Mouse (Mus musculus) Patski (cell line): Measurements from ENCODE around the gene Sspo. TPM values are rescaled to one million over a fixed set of nuclear protein-coding genes. Genes with fewer than 3 reads are reported as not detected.

Experiments
- ATAC-seq: fragments of 100-300 bp; one replicate; pipeline ENCODE4 v1.8.0; 2021
- CTCF ChIA-PET: fragments of 350-600 bp; sonication (Branson Sonifier 250); formaldehyde crosslinking; loops from one replicate; lab custom pipeline; 2022; ENCODE audit warnings: inconsistent platforms; lab: Charles Lee
- POLR2A ChIA-PET: fragments of 350-600 bp; sonication (Branson Sonifier 250); formaldehyde crosslinking; loops from one replicate; lab custom pipeline; 2022; ENCODE audit warnings: antibody characterized with exemption, inconsistent platforms; lab: Charles Lee
- DNase-seq: peaks from one replicate; pipeline ENCODE4 v3.0.0-alpha.2; 2011; ENCODE audit warnings: low read depth, low spot score
- H3K27me3 ChIP-seq: fragments of 371-371 bp; one replicate; pipeline ENCODE4 v1.5.1; 2021
- CTCF ChIP-seq: fragments of 100-300 bp; IDR thresholded peaks from one replicate; pipeline ENCODE4 v1.5.1; 2021
- in situ Hi-C: fragments of 300-500 bp; cut with MboI; formaldehyde crosslinking; loops from 3 replicates; pipeline ENCODE4 v1.11.1; 2018; ENCODE audit warnings: low pct_unique_long_range_greater_than_20kb, mixed read lengths
- polyA plus RNA-seq: library from polyadenylated mRNA; unstranded; gene quantifications from one replicate; pipeline ENCODE4 v1.2.3, GENCODE M21; 2021

Gene Sspo
- polyA plus RNA-seq, 1 experiment from 2014 or later, result 0.05 TPM

DNA sequence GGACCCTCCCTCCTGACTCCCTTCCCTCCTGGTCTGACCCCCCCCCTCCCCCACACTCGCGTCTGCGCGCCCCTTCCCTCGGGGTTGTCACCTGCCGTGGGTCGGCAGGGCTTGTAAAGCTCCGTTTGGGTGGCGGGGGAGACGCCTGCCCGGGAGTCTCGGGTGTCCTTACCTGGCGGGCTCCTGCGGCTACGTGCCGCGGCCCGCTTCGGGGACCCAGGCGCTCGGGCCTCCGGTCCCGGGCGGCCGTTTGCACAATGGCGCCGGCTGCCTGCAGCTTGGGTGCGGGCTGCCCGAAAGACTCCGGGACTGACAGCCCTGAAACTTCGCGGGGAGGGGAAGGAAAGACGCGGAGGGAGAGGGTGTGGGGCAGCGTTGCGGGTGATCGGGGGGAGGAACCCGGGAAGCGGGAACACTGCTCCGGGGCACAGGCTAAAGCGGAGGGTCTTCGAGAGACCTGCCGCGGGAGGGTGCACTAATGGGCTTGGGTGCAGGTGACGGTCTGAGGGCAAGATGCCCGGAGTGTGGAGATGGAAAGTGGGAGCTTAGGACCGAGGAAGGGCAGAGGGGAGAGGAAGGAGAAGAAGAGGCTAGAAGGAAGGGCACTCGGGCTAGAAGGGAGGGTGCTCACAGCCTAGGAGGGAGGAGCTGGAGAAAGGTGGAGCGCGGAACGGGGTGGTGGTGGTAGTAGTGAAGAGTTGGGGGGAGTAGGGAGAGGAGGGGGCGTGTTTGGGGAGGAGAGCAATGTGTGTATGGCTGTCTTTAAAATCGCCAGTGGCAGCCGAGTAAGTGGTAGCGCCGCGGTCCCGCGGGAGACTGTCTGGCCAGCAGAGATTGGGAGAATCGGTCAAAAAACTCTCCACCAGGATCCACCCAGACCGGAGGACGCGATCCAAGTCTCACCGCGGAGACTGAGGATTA lies 2.6 kb upstream of the Sspo start, which contains the start of gene Zfp467:
Gene Zfp467, minus strand, starts transcription at position 645 of the 921 bp plus-strand sequence.
- in situ Hi-C loops, result no loop called here
- ATAC-seq, result no peak
- TF ChIP-seq CTCF, result no peak

DNA sequence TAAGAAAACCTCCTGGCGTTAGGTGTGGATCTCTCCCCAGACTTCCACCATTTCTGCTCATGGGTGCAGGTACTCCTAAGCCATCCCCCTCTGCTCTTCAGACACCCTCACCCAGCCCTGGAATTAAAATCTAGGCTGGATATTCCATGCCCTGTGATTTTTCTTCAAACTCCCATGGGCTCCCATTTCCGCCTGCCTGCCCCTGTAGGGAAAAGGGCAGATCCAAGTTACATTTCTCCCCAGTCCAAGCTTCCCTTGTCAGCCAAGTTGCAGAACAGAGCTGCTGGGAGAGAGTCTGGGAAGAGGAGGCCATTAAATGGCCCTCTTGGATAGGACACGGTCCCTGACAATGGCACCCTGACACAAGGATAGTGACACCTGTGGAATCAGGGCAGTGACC lies 1.8 kb upstream of the Sspo start:
- in situ Hi-C loops, result no loop called here
- ChIA-PET POLR2A (interaction anchor here (0.7 to 2.7 kb wide), 3 partner anchors 24 to 58 kb away, joined by 3 to 13 read pairs (median 3); partner anchors contain the start of gene Krba1), CTCF (no interaction called here)
- no peaks in the 10 kb centered on the region for H3K27me3 ChIP-seq
- DNase-seq (no peak), ATAC-seq (no peak)
- no peak for TF ChIP-seq CTCF

More for the DNA sequence above, 2.6 kb upstream of the Sspo start, which contains the start of gene Zfp467:
- ChIA-PET POLR2A (interaction anchor here (0.6 to 2.7 kb wide), 5 partner anchors 18 to 86 kb away, joined by 3 to 13 read pairs (median 3); partner anchors contain the start of gene Krba1), CTCF (interaction anchor here (1.3 kb wide), 1 partner anchor 32 kb away, joined by 4 read pairs; no protein-coding TSS in a partner anchor)
- no peaks in the 10 kb centered on the region for H3K27me3 ChIP-seq
- DNase-seq, result no peak

DNA sequence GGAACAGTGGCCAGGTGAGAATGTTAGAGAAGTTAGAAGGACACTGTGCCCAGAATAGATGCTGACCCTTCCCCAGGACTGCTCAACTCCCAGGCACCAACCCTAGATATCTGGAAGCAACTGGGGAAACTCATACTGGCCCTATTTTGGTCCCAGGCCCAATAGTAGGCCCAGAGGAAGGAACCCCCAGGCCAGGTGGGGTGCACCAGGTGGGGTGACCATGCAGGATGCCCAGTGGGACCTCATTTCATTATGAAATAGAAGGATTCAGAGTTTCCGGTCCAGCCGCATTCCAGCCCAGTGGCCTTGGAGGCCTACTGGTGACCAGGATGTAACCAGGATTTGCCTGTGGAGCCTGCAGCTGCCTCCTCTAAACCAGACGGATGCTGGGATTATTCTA lies 1.1 kb upstream of the Sspo start:
- ChIA-PET CTCF (no interaction called here), POLR2A (interaction anchor here (0.7 to 1.3 kb wide), 2 partner anchors 25 to 57 kb away, joined by 3 read pairs; no protein-coding TSS in a partner anchor)
- H3K27me3 ChIP-seq, result no peaks in the 10 kb centered on the region
- in situ Hi-C loops, result no loop called here
- DNase-seq (no peak), ATAC-seq (no peak)
- TF ChIP-seq CTCF, result no peak

DNA sequence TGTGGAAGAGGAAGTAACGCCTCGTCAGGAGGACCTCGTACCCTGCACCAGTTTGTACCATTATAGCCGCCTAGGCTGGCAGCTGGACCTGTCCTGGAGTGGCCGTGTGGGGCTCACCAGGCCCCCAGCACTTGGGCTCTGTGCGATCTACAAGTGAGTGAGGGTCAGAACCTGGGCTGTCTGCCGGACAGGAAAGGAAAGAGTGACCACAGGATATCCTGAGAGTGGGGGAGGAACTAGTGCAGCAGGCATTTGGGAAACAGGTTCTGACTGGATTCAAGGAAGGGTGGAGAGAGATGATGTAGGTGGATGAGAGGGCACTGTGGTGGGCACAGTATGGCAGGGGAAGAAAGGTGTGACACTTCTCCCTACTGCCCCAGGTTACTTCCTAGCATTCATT lies 498 bp downstream of the Sspo start:
- ATAC-seq, result no peak

DNA sequence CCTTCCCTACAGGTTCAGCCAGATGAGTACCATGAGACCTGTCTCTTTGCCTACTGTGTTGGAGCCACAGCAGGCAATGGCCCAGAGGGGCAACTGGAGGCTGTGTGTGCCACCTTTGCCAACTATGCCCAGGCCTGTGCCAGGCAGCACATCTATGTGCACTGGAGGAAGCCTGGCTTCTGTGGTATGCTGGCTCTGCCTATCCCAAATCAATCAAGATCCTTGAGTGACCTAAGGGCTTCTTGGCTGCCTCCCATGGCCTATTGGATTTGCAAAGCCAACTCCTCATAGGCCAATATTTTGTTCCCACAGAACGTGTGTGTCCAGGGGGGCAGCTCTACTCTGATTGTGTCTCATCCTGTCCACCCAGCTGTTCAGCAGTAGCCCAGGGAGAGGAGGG lies 4.1 kb downstream of the Sspo start:
- in situ Hi-C loops, result no loop called here
- ChIA-PET POLR2A (no interaction called here), CTCF (no interaction called here)
- no peak for TF ChIP-seq CTCF
- H3K27me3 ChIP-seq, result peaks cover 4% of the 10 kb centered on the region
- no peak for ATAC-seq
- DNase-seq, result no peak

More for the DNA sequence above, 498 bp downstream of the Sspo start:
- in situ Hi-C loops, result no loop called here
- POLR2A ChIA-PET, result no interaction called here
- no peak for TF ChIP-seq CTCF
- H3K27me3 ChIP-seq, result no peaks in the 10 kb centered on the region
- CTCF ChIA-PET, result no interaction called here
- no peak for DNase-seq

DNA sequence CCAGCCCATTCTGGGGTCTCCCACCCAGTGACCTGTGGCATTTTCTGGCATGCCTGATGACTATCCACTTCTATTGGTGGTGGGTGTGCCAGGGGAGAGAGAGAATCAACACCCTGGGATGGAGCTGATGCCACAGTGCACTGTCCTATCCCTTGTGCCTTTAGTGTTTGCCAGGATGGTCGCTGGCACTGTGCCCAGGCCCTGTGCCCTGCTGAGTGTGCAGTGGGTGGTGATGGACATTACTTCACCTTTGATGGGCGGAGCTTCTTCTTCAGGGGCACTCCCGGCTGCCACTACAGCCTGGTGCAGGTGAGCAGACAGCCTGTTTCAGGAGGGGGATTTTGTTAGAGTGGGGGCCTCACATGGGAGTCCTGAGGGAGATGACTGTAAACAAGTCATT lies 4.7 kb downstream of the Sspo start:
- CTCF ChIA-PET, result no interaction called here
- in situ Hi-C loops, result no loop called here
- DNase-seq, result no peak
- no peak for ATAC-seq
- no peak for TF ChIP-seq CTCF
- POLR2A ChIA-PET, result no interaction called here
- H3K27me3 ChIP-seq, result peaks cover 4% of the 10 kb centered on the region

DNA sequence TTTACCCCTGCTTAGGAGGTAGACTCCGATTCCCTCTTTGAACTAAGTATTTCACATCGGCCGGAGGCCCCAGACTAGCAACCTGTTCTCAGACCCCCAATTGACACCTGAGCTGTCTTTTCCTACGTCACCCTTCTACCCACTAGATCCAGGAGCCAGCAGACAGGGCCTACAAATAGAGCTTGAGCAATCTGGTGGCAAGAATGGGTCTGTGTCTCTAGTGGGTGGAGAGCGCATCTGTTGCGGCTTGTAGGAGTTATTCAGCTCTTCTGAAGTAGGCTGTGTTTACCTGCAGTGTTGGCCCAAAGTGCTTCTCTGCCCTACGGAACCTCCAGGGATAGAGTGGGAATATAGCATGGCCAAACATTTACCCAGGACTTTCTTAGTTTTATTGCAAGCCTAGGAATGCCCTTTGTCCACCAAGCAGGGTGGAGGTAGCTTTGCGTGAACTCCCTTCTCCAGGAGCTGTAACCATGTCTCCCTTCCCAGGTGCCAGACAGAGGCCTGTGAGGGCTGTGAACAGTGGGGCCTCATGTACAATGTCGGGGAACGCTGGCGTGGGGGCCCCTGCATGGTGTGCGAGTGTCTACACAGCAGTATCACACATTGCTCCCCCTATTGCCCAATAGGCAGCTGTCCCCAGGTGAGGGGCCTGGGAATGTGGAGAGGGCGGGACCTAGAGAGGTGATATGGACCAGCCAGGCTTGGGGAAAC lies 17.1 kb downstream of the Sspo start:
- ChIA-PET CTCF (no interaction called here), POLR2A (interaction anchor here (0.6 to 1.0 kb wide), 2 partner anchors 25 to 355 kb away, joined by 3 read pairs; no protein-coding TSS in a partner anchor)
- H3K27me3 ChIP-seq, result peaks cover 19% of the 10 kb centered on the region
- DNase-seq (no peak), ATAC-seq (no peak)
- no peak for TF ChIP-seq CTCF
- in situ Hi-C loops, result no loop called here

DNA sequence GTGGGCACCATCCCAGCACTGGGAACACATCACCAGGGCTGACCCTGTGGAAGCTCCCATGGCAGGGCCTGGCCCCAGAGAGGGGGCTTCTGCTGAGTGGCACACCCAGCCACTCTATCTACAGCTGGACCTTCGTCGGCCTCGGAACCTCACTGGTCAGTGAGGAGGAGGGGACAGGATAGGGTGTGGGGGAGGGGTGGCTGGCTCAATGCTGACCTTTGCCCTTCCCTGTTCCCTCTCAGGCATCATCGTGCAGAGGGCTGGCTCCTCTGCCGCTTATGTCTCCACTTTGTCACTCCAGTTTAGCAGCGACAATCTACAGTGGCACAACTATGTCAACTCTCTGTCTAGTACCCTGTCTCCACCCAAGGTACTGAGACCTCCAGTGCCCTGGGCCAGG lies 18.7 kb downstream of the Sspo start:
- in situ Hi-C loops, result no loop called here
- ChIA-PET CTCF (no interaction called here), POLR2A (no interaction called here)
- ATAC-seq (no peak), DNase-seq (no peak)
- TF ChIP-seq CTCF, result no peak
- peaks cover 13% of the 10 kb centered on the region for H3K27me3 ChIP-seq

DNA sequence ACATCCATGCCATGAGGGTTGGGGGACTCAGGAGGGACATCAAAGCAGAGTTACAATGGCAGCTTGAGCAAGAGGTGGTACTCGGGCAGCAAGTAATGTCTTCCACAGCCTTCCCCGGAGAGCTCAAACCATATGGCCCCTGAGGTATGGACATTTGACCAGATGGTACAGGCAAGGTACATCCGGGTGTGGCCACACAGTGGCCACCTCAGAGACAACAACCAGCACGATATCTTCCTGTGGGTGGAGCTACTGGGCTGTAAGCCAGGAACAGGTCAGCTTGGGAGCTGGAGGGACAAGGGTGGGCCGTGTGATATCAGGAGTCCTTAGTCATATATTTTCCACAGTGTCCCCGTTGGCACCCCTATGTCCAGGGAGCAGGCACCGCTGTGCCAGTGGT lies 19.5 kb downstream of the Sspo start:
- ChIA-PET CTCF (no interaction called here), POLR2A (interaction anchor here (1.0 kb wide), 1 partner anchor 23 kb away, joined by 3 read pairs; no protein-coding TSS in a partner anchor)
- in situ Hi-C loops, result no loop called here
- ATAC-seq (no peak), DNase-seq (no peak)
- H3K27me3 ChIP-seq, result peaks cover 13% of the 10 kb centered on the region
- TF ChIP-seq CTCF, result no peak

DNA sequence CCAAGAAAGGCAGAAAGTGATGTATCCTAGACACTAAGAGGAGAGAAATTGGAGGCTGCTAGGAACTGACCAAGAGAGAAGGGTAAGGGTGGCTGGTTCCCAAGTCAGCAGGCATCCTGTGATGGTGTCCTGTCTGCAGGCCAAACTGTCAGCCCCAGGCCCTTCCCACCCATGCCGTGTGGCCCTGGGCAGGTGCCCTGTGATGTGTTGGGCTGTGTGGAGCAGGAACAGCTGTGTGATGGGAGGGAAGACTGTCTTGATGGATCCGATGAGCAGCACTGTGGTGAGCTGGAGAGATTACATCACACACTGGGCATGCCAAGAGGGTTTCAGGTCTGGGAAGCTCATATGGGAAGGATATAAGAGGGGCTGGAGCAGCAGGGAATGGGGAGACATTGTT lies 22.7 kb downstream of the Sspo start:
- peaks cover 39% of the 10 kb centered on the region for H3K27me3 ChIP-seq
- ChIA-PET CTCF (no interaction called here), POLR2A (no interaction called here)
- in situ Hi-C loops, result no loop called here
- DNase-seq (no peak), ATAC-seq (no peak)
- no peak for TF ChIP-seq CTCF
